Mouse (Mus musculus): ENCODE results near the gene Memo1. TPM values are rescaled to one million over a fixed set of nuclear protein-coding genes. Genes with fewer than 3 reads are reported as not detected.

The Memo1 gene
- polyA plus RNA-seq, 1 experiment from 2014 or later, result 69.3 TPM

DNA sequence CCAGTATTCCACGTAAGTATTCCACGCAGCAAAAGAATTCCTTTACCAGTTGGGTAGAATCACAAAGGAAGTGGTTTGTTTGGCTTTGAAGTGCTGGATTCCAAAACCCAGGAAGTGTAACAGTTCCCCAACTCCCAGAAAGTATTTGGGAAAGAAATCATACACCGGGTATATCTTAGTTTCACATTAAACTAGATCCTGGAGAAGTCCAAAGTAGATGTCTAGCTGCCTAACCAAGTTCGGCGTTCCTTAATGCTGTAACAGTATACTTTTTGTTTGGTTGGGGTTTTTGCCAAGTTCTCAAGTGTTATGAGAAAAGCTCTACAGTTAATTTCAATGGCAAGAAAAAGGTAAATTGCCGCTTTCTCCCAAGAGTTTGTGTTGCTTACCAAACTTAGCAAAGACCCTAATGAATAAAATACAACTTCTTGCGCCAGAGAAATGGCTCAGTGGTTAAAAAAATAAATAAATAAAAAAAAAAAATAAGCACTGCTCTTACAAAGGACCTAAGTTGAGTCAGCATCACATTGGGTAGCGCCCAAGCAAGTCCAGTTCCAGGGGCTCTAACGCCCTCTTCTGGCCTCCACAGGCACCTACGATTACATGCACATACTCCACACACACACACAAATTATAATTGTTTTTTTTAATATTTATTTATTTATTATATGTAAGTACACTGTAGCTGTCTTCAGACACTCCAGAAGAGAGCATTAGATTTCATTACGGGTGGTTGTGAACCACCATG is 929 bp upstream of the Memo1 start:
- Histone ChIP-seq H3K4me2 (ENCODE audit: low read length) (peak overlapping the region; percentile 66), H3K4me1 (replicated peaks; ENCODE audit: insufficient read depth, low read length) (0 out of 2 replicates have a peak, but pooled peaks cover 5% of the 10 kb centered on the region), H3K9ac (ENCODE audit: low read depth, low read length) (peak overlapping the region; percentile 95; the same call in 1 of the 2 replicates), H3K27me3 (ENCODE audit: insufficient read depth, low read length) (no peaks in the 10 kb centered on the region), H3K27ac (peak overlapping the region; percentile 98), H3K36me3 (ENCODE audit: insufficient read depth, low read length) (peaks cover 3% of the 10 kb centered on the region; the same call in 1 of the 2 replicates), H3K9me3 (replicated peaks; ENCODE audit: low read length) (no peaks in the 10 kb centered on the region), H3K4me3 (replicated peaks; ENCODE audit: low read depth, low read length) (peak overlapping the region; percentile 92)
- 32% methylated on average over 11 of the region's 11 CpGs for WGBS
- peak; percentile 60 for TF ChIP-seq CTCF (IDR thresholded peaks at IDR 0.05; ENCODE audit: low read depth)
- DNase-seq (ENCODE audit: low spot score) (peak; percentile 76), ATAC-seq (replicated peaks; ENCODE audit: low FRiP score, low read depth) (no peak)

DNA sequence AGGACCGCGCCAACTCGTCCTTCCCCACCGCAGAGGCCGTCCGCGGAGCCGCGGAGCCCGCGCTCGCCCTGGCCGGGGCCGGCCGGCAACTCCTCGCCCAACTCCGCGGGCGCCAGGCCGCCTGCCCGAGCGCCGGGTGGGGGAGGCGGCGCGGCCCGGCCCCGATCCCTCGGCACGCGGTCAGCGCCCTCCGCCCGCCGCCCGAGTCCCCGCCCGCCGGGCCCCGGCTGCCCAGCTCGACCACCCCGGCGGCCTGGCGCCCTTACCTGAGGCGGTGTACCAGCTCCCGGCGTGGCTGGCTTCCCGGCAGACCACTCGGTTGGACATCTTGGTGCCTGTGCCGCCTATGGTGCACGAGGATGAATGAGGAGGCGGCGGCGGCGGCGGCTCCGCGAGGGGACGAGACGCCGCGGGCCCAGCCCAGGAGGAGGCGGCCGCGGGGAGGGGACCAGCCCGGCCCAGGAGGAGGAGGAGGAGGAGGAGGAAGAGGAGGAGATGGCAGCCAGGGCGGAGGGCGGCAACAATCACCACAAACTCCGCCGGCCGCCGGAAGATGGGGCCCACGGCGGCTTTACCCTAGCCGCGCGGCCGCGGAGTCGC is 795 bp downstream of the Memo1 start:
- H3K27ac ChIP-seq, result peak overlapping the region; percentile 98
- no peak for TF ChIP-seq CTCF (IDR thresholded peaks at IDR 0.05; ENCODE audit: low read depth)
- H3K9me3 ChIP-seq (replicated peaks; ENCODE audit: low read length), result no peaks in the 10 kb centered on the region
- DNase-seq (ENCODE audit: low spot score), result peak; percentile 88
- no peaks in the 10 kb centered on the region; the same call in 1 of the 2 replicates for H3K36me3 ChIP-seq (ENCODE audit: insufficient read depth, low read length)
- under 1% methylated on average over 74 of the region's 80 CpGs for WGBS
- peak overlapping the region; percentile 95 for H3K9ac ChIP-seq (ENCODE audit: low read depth, low read length)
- H3K4me1 ChIP-seq (replicated peaks; ENCODE audit: insufficient read depth, low read length), result 0 out of 2 replicates have a peak, but pooled peaks cover 8% of the 10 kb centered on the region
- H3K4me3 ChIP-seq (replicated peaks; ENCODE audit: low read depth, low read length), result peak overlapping the region; percentile 92
- peak; percentile 86 for ATAC-seq (replicated peaks; ENCODE audit: low FRiP score, low read depth)
- no peaks in the 10 kb centered on the region for H3K27me3 ChIP-seq (ENCODE audit: insufficient read depth, low read length)
- peak overlapping the region; percentile 66 for H3K4me2 ChIP-seq (ENCODE audit: low read length)

DNA sequence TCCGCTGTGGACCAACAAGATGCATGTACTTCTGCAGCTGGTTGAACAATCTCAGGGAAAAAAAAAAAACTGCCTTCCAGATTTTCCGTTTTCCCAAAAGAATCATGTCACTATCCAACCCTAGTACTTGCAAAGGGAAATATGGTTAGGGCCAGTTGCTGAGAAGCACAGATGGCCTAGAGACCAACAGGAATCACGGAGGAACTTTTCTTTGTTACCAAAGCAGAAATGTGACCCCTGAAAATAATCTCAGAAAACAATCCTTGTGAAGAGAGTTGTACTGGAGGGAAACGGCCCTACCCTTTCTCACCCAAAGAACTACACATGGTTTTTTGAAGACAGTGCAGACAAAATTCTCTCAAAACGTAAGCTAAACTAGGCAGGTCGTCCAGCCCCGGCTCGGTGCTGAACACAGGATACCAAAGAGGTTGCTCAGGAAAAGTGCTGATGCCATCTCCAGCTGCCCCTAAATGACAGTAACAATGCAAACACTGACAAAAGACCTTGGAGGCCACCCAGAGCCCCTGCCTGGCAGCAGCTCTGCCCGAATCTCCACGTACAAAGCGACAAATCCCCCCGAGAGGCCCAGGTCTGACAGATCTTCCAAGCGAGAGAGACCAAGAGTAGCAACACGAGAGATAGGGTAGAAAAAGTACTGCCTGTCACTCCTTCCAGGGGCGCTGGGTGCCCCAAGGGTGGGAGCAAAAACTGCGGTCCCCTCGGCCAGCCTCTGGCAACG is 1.5 kb downstream of the Memo1 start:
- H3K9me3 ChIP-seq (replicated peaks; ENCODE audit: low read length), result no peaks in the 10 kb centered on the region
- no peaks in the 10 kb centered on the region for H3K27me3 ChIP-seq (ENCODE audit: insufficient read depth, low read length)

DNA sequence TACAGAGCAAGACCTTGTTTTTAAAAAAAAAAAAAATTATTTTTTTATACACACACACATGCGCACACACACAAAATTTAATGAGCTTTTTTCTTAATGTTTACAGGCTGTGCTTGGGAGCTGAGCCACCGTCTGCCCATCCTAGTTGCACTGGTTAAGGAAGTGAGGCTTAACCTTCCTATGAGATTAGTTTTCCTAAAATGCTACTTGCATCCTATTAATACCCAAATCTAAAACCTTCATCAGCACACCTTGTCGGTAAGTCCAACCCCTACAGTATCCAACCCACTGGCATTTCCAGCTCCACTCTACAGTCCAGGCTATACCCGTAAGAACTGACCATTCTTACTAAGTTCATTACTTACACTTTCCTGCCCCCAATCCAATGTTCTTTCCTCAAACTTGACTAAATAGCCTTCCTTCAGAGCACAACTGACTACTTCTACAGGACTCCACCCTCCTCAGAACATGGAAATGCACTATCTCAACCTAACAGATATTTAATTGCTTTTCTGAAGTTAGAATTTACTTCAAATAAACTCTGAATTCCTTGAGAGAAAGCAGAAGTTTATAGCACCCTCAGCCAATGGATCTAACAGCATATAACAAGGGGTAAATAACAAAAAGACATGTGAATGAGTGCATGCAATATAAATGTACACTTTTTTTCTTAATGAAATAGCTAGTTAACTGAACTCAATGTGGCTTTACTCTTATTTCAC is 3.5 kb downstream of the Memo1 start:
- Histone ChIP-seq H3K4me2 (ENCODE audit: low read length) (no peak overlapping the region), H3K36me3 (ENCODE audit: insufficient read depth, low read length) (no peaks in the 10 kb centered on the region), H3K4me1 (replicated peaks; ENCODE audit: insufficient read depth, low read length) (0 out of 2 replicates have a peak, but pooled peaks cover 8% of the 10 kb centered on the region), H3K27ac (no peak overlapping the region), H3K9ac (ENCODE audit: low read depth, low read length) (no peak overlapping the region), H3K4me3 (replicated peaks; ENCODE audit: low read depth, low read length) (no peak overlapping the region), H3K9me3 (replicated peaks; ENCODE audit: low read length) (no peaks in the 10 kb centered on the region), H3K27me3 (ENCODE audit: insufficient read depth, low read length) (no peaks in the 10 kb centered on the region)
- no peak for DNase-seq (ENCODE audit: low spot score)
- WGBS, result 77% methylated on average over 4 of the region's 4 CpGs
- ATAC-seq (replicated peaks; ENCODE audit: low FRiP score, low read depth), result no peak
- no peak for TF ChIP-seq CTCF (IDR thresholded peaks at IDR 0.05; ENCODE audit: low read depth)

More for the DNA sequence above, 1.5 kb downstream of the Memo1 start:
- TF ChIP-seq CTCF (IDR thresholded peaks at IDR 0.05; ENCODE audit: low read depth), result no peak
- Histone ChIP-seq H3K4me3 (replicated peaks; ENCODE audit: low read depth, low read length) (peak overlapping the region; percentile 92), H3K4me1 (replicated peaks; ENCODE audit: insufficient read depth, low read length) (0 out of 2 replicates have a peak, but pooled peaks cover 8% of the 10 kb centered on the region), H3K4me2 (ENCODE audit: low read length) (peak overlapping the region; percentile 66), H3K36me3 (ENCODE audit: insufficient read depth, low read length) (no peaks in the 10 kb centered on the region), H3K27ac (peak overlapping the region; percentile 98), H3K9ac (ENCODE audit: low read depth, low read length) (peak overlapping the region; percentile 95)
- peak; percentile 33 for DNase-seq (ENCODE audit: low spot score)
- WGBS, result 1% methylated on average over 18 of the region's 18 CpGs
- no peak for ATAC-seq (replicated peaks; ENCODE audit: low FRiP score, low read depth)

DNA sequence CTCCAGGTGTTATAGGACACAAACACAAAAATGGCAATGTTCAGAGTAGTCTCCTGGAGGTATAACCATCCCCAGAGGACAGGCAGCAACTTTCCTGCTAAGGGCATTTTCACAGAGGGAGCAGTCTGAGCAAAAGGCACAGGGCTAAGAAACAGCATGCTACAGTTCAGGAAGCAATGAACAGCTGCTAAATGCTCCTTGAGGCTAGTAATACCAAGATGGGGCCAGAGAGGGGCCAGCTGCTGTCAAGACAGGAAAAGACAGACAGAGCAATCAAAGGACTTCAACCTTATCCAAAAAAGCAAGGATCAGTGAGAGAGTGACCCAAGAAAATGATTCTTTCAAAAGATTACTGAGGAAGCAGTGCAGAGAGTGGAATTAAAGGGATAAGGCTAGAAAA is 4.5 kb downstream of the Memo1 start:
- DNase-seq (ENCODE audit: low spot score) (peak; percentile 53), ATAC-seq (replicated peaks; ENCODE audit: low FRiP score, low read depth) (no peak)
- Histone ChIP-seq H3K4me2 (ENCODE audit: low read length) (no peak overlapping the region), H3K9me3 (replicated peaks; ENCODE audit: low read length) (no peaks in the 10 kb centered on the region), H3K27ac (0 out of 2 replicates have a peak overlapping the region, but pooled peaks have one; percentile 19), H3K4me3 (replicated peaks; ENCODE audit: low read depth, low read length) (no peak overlapping the region), H3K36me3 (ENCODE audit: insufficient read depth, low read length) (no peaks in the 10 kb centered on the region), H3K27me3 (ENCODE audit: insufficient read depth, low read length) (no peaks in the 10 kb centered on the region), H3K4me1 (replicated peaks; ENCODE audit: insufficient read depth, low read length) (0 out of 2 replicates have a peak, but pooled peaks cover 8% of the 10 kb centered on the region), H3K9ac (ENCODE audit: low read depth, low read length) (no peak overlapping the region)
- TF ChIP-seq CTCF (IDR thresholded peaks at IDR 0.05; ENCODE audit: low read depth), result no peak

Measured in kidney, postnatal 0 days (tissue).